Mouse (Mus musculus) ES-E14 (cell line): Measurements from ENCODE around the gene Axin1. TPM values are rescaled to one million over a fixed set of nuclear protein-coding genes. Genes with fewer than 3 reads are reported as not detected.

ENCODE experiments used
- DNase-seq: peaks from one replicate; pipeline ENCODE4 v3.0.0-alpha.2; 2013; ENCODE audit warnings: low read depth, low spot score
- H3K27ac ChIP-seq: 2 replicates; pipeline ENCODE4 v1.5.1; 2012; ENCODE audit warnings: low read depth, mild to moderate bottlenecking, low read length, moderate library complexity, mixed read lengths; ENCODE audit not compliant: poor library complexity, insufficient read depth, severe bottlenecking
- H3K36me3 ChIP-seq: 2 replicates; pipeline ENCODE4 v1.6.1; 2012; ENCODE audit warnings: mild to moderate bottlenecking, low read length, moderate library complexity, mixed read lengths; ENCODE audit not compliant: control insufficient read depth, poor library complexity, insufficient read depth, severe bottlenecking
- H3K4me1 ChIP-seq, 2 experiments: fragments of 150-350 bp in 1 of 2; sonication (generic) in 1 of 2; 2 replicates each; pipeline ENCODE4 v1.6.1; 2012; ENCODE audit warnings: low read length in 2 of 2, mild to moderate bottlenecking in 1 of 2, mixed read lengths in 1 of 2; ENCODE audit not compliant: control insufficient read depth in 2 of 2, insufficient read depth in 2 of 2, poor library complexity in 1 of 2
- H3K4me3 ChIP-seq, 2 experiments: fragments of 150-350 bp in 1 of 2; sonication (generic) in 1 of 2; 2 replicates each; pipeline ENCODE4 v1.5.1; 2012; ENCODE audit warnings: low read length in 2 of 2, low read depth in 1 of 2, mild to moderate bottlenecking in 1 of 2, mixed read lengths in 1 of 2; ENCODE audit not compliant: insufficient read depth in 1 of 2, poor library complexity in 1 of 2, severe bottlenecking in 1 of 2
- H3K9ac ChIP-seq: 2 replicates; pipeline ENCODE4 v1.6.1; 2012; ENCODE audit warnings: low read depth, mild to moderate bottlenecking, low read length, mixed read lengths; ENCODE audit not compliant: poor library complexity, insufficient read depth, severe bottlenecking
- H3K9me3 ChIP-seq: fragments of 150-350 bp; sonication (generic); 2 replicates; pipeline ENCODE4 v1.6.1; 2012; ENCODE audit warnings: low read depth, mild to moderate bottlenecking, low read length; ENCODE audit not compliant: control insufficient read depth, insufficient read depth
- CHD2 ChIP-seq: IDR thresholded peaks from 2 replicates; pipeline ENCODE4 v1.6.1; 2014; ENCODE audit warnings: mild to moderate bottlenecking, low read depth, low read length, inconsistent platforms
- HCFC1 ChIP-seq: IDR thresholded peaks from 2 replicates; pipeline ENCODE4 v1.6.1; 2012; ENCODE audit warnings: low read length, inconsistent platforms, borderline replicate concordance; ENCODE audit not compliant: insufficient read depth
- MAFK ChIP-seq: IDR thresholded peaks from 2 replicates; pipeline ENCODE4 v1.6.1; 2014; ENCODE audit warnings: mild to moderate bottlenecking, low read depth, low read length, inconsistent platforms; ENCODE audit not compliant: insufficient read depth
- ZC3H11A ChIP-seq: IDR thresholded peaks from 2 replicates; pipeline ENCODE4 v1.6.1; 2012; ENCODE audit warnings: low read depth, mild to moderate bottlenecking, inconsistent platforms, low read length, borderline replicate concordance
- ZNF384 ChIP-seq: IDR thresholded peaks from 2 replicates; pipeline ENCODE4 v1.6.1; 2012; ENCODE audit warnings: low read depth, low read length, inconsistent platforms
- in situ Hi-C, 2 experiments: fragments of 600-800 bp; cut with MboI; formaldehyde crosslinking; loops; one replicate each; pipeline ENCODE4 v1.15.1; 2025; ENCODE audit warnings: low sequenced_read_pairs in 2 of 2, inconsistent platforms in 1 of 2; ENCODE audit not compliant: unreplicated experiment in 2 of 2
- total RNA-seq: library from RNA; depleted of rRNA; stranded (reverse); fragments of 300-350 nt; gene quantifications from 2 replicates; pipeline ENCODE4 v1.2.3, GENCODE M21; 2012; rRNA removed

The Axin1 gene
- 33.6 and 38.9 TPM in 2 replicates for total RNA-seq

- H3K27ac ChIP-seq: peak within 1 kb of the TSS; percentile 67
- no peaks in the 10 kb centered on the region for H3K9me3 ChIP-seq
- DNase-seq: peak; percentile 99
- peak within 1 kb of the TSS; percentile 92 to 93 for H3K4me3 ChIP-seq
- TF ChIP-seq ZC3H11A (no peak), CHD2 (no peak), HCFC1 (no peak)
- peaks cover 8% of the 10 kb centered on the region for H3K36me3 ChIP-seq
- peaks cover 0 to 5% of the 10 kb centered on the region in 2 experiments; a peak in 1 of 4 replicates for H3K4me1 ChIP-seq
- in situ Hi-C loops: no loop called here
- peak within 1 kb of the TSS; percentile 88 for H3K9ac ChIP-seq
Measured at GRCm38 (mm10) chr17:26138239-26138836, at the start of gene Axin1. TSS of gene Axin1 (plus strand) at chr17:26138688.

GRCm38 (mm10) chr17:26089905-26090632 is 48.4 kb upstream of the Axin1 start, which contains the start of gene Decr2:
TSS of gene Decr2 (minus strand) at chr17:26090337.
- Histone ChIP-seq H3K36me3 (peaks cover 29% of the 10 kb centered on the region), H3K4me1 (peaks cover 0 to 5% of the 10 kb centered on the region in 2 experiments; a peak in 2 of 4 replicates), H3K9ac (peak within 1 kb of the TSS; percentile 60), H3K27ac (peak within 1 kb of the TSS; percentile 38; the same call in 1 of the 2 replicates), H3K9me3 (no peaks in the 10 kb centered on the region), H3K4me3 (peak within 1 kb of the TSS; percentile 61 to 76)
- in situ Hi-C loops: no loop called here
- no peak for TF ChIP-seq ZC3H11A
- no peak for TF ChIP-seq CHD2
- TF ChIP-seq HCFC1: no peak
- TF ChIP-seq ZNF384: 0 out of 2 replicates have a peak, but pooled peaks have one; percentile 13
- no peak for TF ChIP-seq MAFK
- DNase-seq: peak; percentile 93

- Histone ChIP-seq H3K27ac (peak overlapping the region; percentile 37; the same call in 1 of the 2 replicates), H3K4me1 (peaks cover 0 to 5% of the 10 kb centered on the region in 2 experiments; a peak in 1 of 4 replicates), H3K9me3 (no peaks in the 10 kb centered on the region), H3K36me3 (peaks cover 25% of the 10 kb centered on the region), H3K9ac (peak overlapping the region; percentile 89), H3K4me3 (peak overlapping the region; percentile 76 to 86)
- in situ Hi-C loops: no loop called here
- DNase-seq: no peak
- TF ChIP-seq ZNF384: no peak
- TF ChIP-seq ZC3H11A: no peak
- TF ChIP-seq HCFC1: no peak
- TF ChIP-seq MAFK: no peak
- TF ChIP-seq CHD2: no peak
Measured at GRCm38 (mm10) chr17:26094531-26095110, 43.9 kb upstream of the Axin1 start.

- no peak for TF ChIP-seq MAFK
- no peak for TF ChIP-seq ZNF384
- TF ChIP-seq HCFC1: peak; percentile 57; the same call in 1 of the 2 replicates
- TF ChIP-seq ZC3H11A: no peak
- in situ Hi-C loops: no loop called here
- no peak for DNase-seq
Measured at GRCm38 (mm10) chr17:26095121-26095740, 43.3 kb upstream of the Axin1 start, which contains the start of gene Nme4. TSS of gene Nme4 (minus strand) at chr17:26095602.

More at GRCm38 (mm10) chr17:26095121-26095740, 43.3 kb upstream of the Axin1 start, which contains the start of gene Nme4:
- peak within 1 kb of the TSS; percentile 89 for H3K9ac ChIP-seq
- H3K9me3 ChIP-seq: no peaks in the 10 kb centered on the region
- peak within 1 kb of the TSS; percentile 37 for H3K27ac ChIP-seq
- H3K4me3 ChIP-seq: peak within 1 kb of the TSS; percentile 76 to 86
- H3K36me3 ChIP-seq: peaks cover 25% of the 10 kb centered on the region
- peaks cover 0 to 5% of the 10 kb centered on the region in 2 experiments; a peak in 1 of 4 replicates for H3K4me1 ChIP-seq
